Mouse (Mus musculus) MEL (cell line): Measurements from ENCODE around the gene Add1. TPM values are rescaled to one million over a fixed set of nuclear protein-coding genes. Genes with fewer than 3 reads are reported as not detected.
A peak's percentile ranks its signal among the peaks of the same experiment; 100 is the strongest.

Experiments used
- DNase-seq: peaks from one replicate; pipeline ENCODE4 v3.0.0; 2011; ENCODE audit warnings: low read depth, low spot score
- H3K27ac ChIP-seq: 2 replicates; pipeline ENCODE4 v1.5.1; 2012; ENCODE audit warnings: low read depth, mild to moderate bottlenecking, control low read depth, low read length, moderate library complexity; ENCODE audit not compliant: control insufficient read depth
- H3K27me3 ChIP-seq, 2 experiments: fragments of 150-350 bp in 1 of 2; sonication (generic) in 1 of 2; 2 replicates each; pipeline ENCODE4 v1.6.1; 2012; ENCODE audit warnings: low read length in 2 of 2, mild to moderate bottlenecking in 2 of 2, improper control_type of control experiment in 1 of 2, moderate library complexity in 1 of 2; ENCODE audit not compliant: insufficient read depth in 2 of 2, control insufficient read depth in 1 of 2
- H3K36me3 ChIP-seq, 2 experiments: 2 replicates each; pipeline ENCODE4 v1.6.1; 2012 to 2014; ENCODE audit warnings: low read length in 2 of 2, improper control_type of control experiment in 1 of 2, inconsistent platforms in 1 of 2, mild to moderate bottlenecking in 1 of 2; ENCODE audit not compliant: insufficient read depth in 2 of 2, control insufficient read depth in 1 of 2
- H3K4me1 ChIP-seq, 2 experiments: fragments of 150-350 bp in 1 of 2; sonication (generic) in 1 of 2; 2 replicates each; pipeline ENCODE4 v1.6.1; 2012; ENCODE audit warnings: low read length in 2 of 2, improper control_type of control experiment in 1 of 2, mild to moderate bottlenecking in 1 of 2; ENCODE audit not compliant: insufficient read depth in 2 of 2, control insufficient read depth in 1 of 2
- H3K4me3 ChIP-seq, 2 experiments: fragments of 150-350 bp in 1 of 2; sonication (generic) in 1 of 2; 2 replicates each; pipeline ENCODE4 v1.5.1; 2012; ENCODE audit warnings: low read depth in 2 of 2, low read length in 2 of 2, mild to moderate bottlenecking in 2 of 2, moderate library complexity in 2 of 2, control low read depth in 1 of 2, improper control_type of control experiment in 1 of 2; ENCODE audit not compliant: control insufficient read depth in 1 of 2, insufficient read depth in 1 of 2
- H3K79me2 ChIP-seq: 2 replicates; pipeline ENCODE4 v1.6.1; 2012; ENCODE audit warnings: mild to moderate bottlenecking, low read length, moderate library complexity; ENCODE audit not compliant: control insufficient read depth, poor library complexity, insufficient read depth
- H3K9ac ChIP-seq: 2 replicates; pipeline ENCODE4 v1.6.1; 2012; ENCODE audit warnings: low read depth, mild to moderate bottlenecking, control low read depth, low read length, moderate library complexity; ENCODE audit not compliant: control insufficient read depth, poor library complexity, severe bottlenecking
- H3K9me3 ChIP-seq: fragments of 150-350 bp; sonication (generic); replicated peaks from 2 replicates; pipeline ENCODE4 v1.6.1; 2012; ENCODE audit warnings: mild to moderate bottlenecking, low read length, improper control_type of control experiment, moderate library complexity; ENCODE audit not compliant: insufficient read depth
- CHD2 ChIP-seq: IDR thresholded peaks from 2 replicates; pipeline ENCODE4 v1.6.1; 2011; ENCODE audit warnings: low read length, improper control_type of control experiment
- CTCF ChIP-seq, 3 experiments: IDR thresholded peaks in 2 of 3; conservative IDR thresholded peaks in 1 of 3; 2 replicates each; pipeline ENCODE4 v1.5.1; 2011 to 2012; ENCODE audit warnings: low read length in 3 of 3, low read depth in 2 of 3, mild to moderate bottlenecking in 2 of 3, improper control_type of control experiment in 1 of 3, inconsistent platforms in 1 of 3, mixed read lengths in 1 of 3, moderate library complexity in 1 of 3; ENCODE audit not compliant: control insufficient read depth in 1 of 3, insufficient read depth in 1 of 3, poor library complexity in 1 of 3, severe bottlenecking in 1 of 3
- E2F4 ChIP-seq: IDR thresholded peaks from 2 replicates; pipeline ENCODE4 v1.6.1; 2011; ENCODE audit warnings: low read depth, low read length, improper control_type of control experiment, borderline replicate concordance
- EP300 ChIP-seq, 2 experiments: IDR thresholded peaks; 2 replicates each; pipeline ENCODE4 v1.6.1; 2011; ENCODE audit warnings: improper control_type of control experiment in 2 of 2, low read length in 2 of 2, low read depth in 1 of 2, mild to moderate bottlenecking in 1 of 2
- ETS1 ChIP-seq: IDR thresholded peaks from 2 replicates; pipeline ENCODE4 v1.6.1; 2012; ENCODE audit warnings: low read depth, mild to moderate bottlenecking, inconsistent platforms, low read length, improper control_type of control experiment, moderate library complexity
- KAT2A ChIP-seq: conservative IDR thresholded peaks from 2 replicates; pipeline ENCODE4 v1.6.1; 2012; ENCODE audit warnings: low read depth, low read length, improper control_type of control experiment, inconsistent platforms
- MAFK ChIP-seq: IDR thresholded peaks from 2 replicates; pipeline ENCODE4 v1.6.1; 2011; ENCODE audit warnings: low read depth, mild to moderate bottlenecking, low read length, improper control_type of control experiment, borderline replicate concordance
- MAZ ChIP-seq: IDR thresholded peaks from 2 replicates; pipeline ENCODE4 v1.6.1; 2012; ENCODE audit warnings: low read depth, mild to moderate bottlenecking, inconsistent platforms, low read length, improper control_type of control experiment
- MXI1 ChIP-seq: IDR thresholded peaks from 2 replicates; pipeline ENCODE4 v1.6.1; 2011; ENCODE audit warnings: mild to moderate bottlenecking, low read depth, low read length, improper control_type of control experiment
- NRF1 ChIP-seq: IDR thresholded peaks from 2 replicates; pipeline ENCODE4 v1.6.1; 2014; ENCODE audit warnings: low read depth, mild to moderate bottlenecking, inconsistent platforms, low read length, improper control_type of control experiment, moderate library complexity; ENCODE audit not compliant: poor library complexity, insufficient read depth, severe bottlenecking
- POLR2AphosphoS5 ChIP-seq: IDR thresholded peaks from 2 replicates; pipeline ENCODE4 v1.6.1; 2012; ENCODE audit warnings: low read depth, borderline replicate concordance, mild to moderate bottlenecking, inconsistent platforms, low read length, moderate library complexity, mixed read lengths
- RAD21 ChIP-seq: IDR thresholded peaks from 2 replicates; pipeline ENCODE4 v1.6.1; 2011; ENCODE audit warnings: mild to moderate bottlenecking, low read depth, low read length, improper control_type of control experiment
- RCOR1 ChIP-seq: IDR thresholded peaks from 2 replicates; pipeline ENCODE4 v1.6.1; 2012; ENCODE audit warnings: low read depth, mild to moderate bottlenecking, inconsistent platforms, low read length, improper control_type of control experiment
- SMC3 ChIP-seq: IDR thresholded peaks from 2 replicates; pipeline ENCODE4 v1.6.1; 2011; ENCODE audit warnings: low read depth, low read length, improper control_type of control experiment
- TAL1 ChIP-seq: IDR thresholded peaks from 2 replicates; pipeline ENCODE4 v1.6.1; 2012; ENCODE audit warnings: mild to moderate bottlenecking, inconsistent platforms, low read length, moderate library complexity, mixed read lengths
- TCF12 ChIP-seq: IDR thresholded peaks from 2 replicates; pipeline ENCODE4 v1.6.1; 2014; ENCODE audit warnings: low read depth, mild to moderate bottlenecking, inconsistent platforms, low read length, improper control_type of control experiment, moderate library complexity
- UBTF ChIP-seq: IDR thresholded peaks from 2 replicates; pipeline ENCODE4 v1.6.1; 2012; ENCODE audit warnings: low read depth, mild to moderate bottlenecking, inconsistent platforms, low read length, improper control_type of control experiment, moderate library complexity, borderline replicate concordance; ENCODE audit not compliant: insufficient read depth
- USF1 ChIP-seq: IDR thresholded peaks from 2 replicates; pipeline ENCODE4 v1.6.1; 2014; ENCODE audit warnings: low read depth, mild to moderate bottlenecking, inconsistent platforms, low read length, improper control_type of control experiment, moderate library complexity
- ZC3H11A ChIP-seq: IDR thresholded peaks from 2 replicates; pipeline ENCODE4 v1.6.1; 2012; ENCODE audit warnings: low read depth, mild to moderate bottlenecking, inconsistent platforms, low read length, improper control_type of control experiment
- ZKSCAN1 ChIP-seq: IDR thresholded peaks from 2 replicates; pipeline ENCODE4 v1.6.1; 2012; ENCODE audit warnings: low read depth, mild to moderate bottlenecking, inconsistent platforms, low read length, improper control_type of control experiment, moderate library complexity
- polyA plus RNA-seq, 2 experiments: library from polyadenylated mRNA; stranded (reverse) in 1 of 2; unstranded in 1 of 2; fragments of >175 nt in 1 of 2; fragments of >200 nt in 1 of 2; gene quantifications; 2 replicates each; pipeline versions ENCODE4 v1.2.1 to v1.2.4; 2012; ENCODE audit warnings: low replicate concordance in 2 of 2, low read depth in 1 of 2; ENCODE audit not compliant: insufficient read length in 2 of 2, insufficient read depth in 1 of 2, missing spikeins in 1 of 2
- total RNA-seq: library from RNA; depleted of rRNA; stranded (reverse); fragments of 300-350 nt; gene quantifications from 2 replicates; pipeline ENCODE4 v1.2.3, GENCODE M21; 2012

Gene Add1
- total and polyA plus RNA-seq, 3 experiments: 79.3 to 127 TPM; not detected in 1

GRCm38 (mm10) chr5:34538079-34538478, 35.4 kb upstream of the Add1 start:
- Histone ChIP-seq H3K79me2 (no peaks in the 10 kb centered on the region), H3K36me3 (0 out of 4 replicates have a peak, but pooled peaks cover 0 to 2% of the 10 kb centered on the region in 2 experiments), H3K27ac (no peak overlapping the region), H3K4me1 (peaks cover 0 to 3% of the 10 kb centered on the region in 2 experiments; a peak in 2 of 4 replicates), H3K27me3 (no peaks in the 10 kb centered on the region), H3K9me3 (no peaks in the 10 kb centered on the region), H3K4me3 (no peak overlapping the region), H3K9ac (no peak overlapping the region)
- no peak for TF ChIP-seq MXI1
- no peak for TF ChIP-seq TAL1
- TF ChIP-seq EP300 (IDR thresholded peaks at IDR 0.05; ENCODE audit: low read depth in 1 of 2, low read length in 2 of 2): no peak
- TF ChIP-seq USF1: no peak
- no peak for TF ChIP-seq MAFK
- TF ChIP-seq TCF12: no peak
- no peak for TF ChIP-seq ETS1
- no peak for TF ChIP-seq NRF1
- no peak for TF ChIP-seq CHD2
- no peak for TF ChIP-seq RCOR1
- TF ChIP-seq E2F4: no peak
- no peak for TF ChIP-seq POLR2AphosphoS5
- no peak for TF ChIP-seq UBTF
- no peak for TF ChIP-seq ZKSCAN1
- no peak for TF ChIP-seq MAZ
- no peak for DNase-seq

- H3K27me3 ChIP-seq: no peaks in the 10 kb centered on the region
- no peak overlapping the region for H3K27ac ChIP-seq
- TF ChIP-seq RCOR1: no peak
- TF ChIP-seq CTCF (IDR thresholded peaks at IDR 0.05 in 2 of 3, conservative IDR thresholded peaks at IDR 0.05 in 1 of 3; ENCODE audit: control insufficient read depth in 1 of 3, insufficient read depth in 1 of 3, low read depth in 2 of 3, low read length in 3 of 3, poor library complexity in 1 of 3, severe bottlenecking in 1 of 3): peak; percentile 34 to 74 (median 65)
- peak; percentile 50 for TF ChIP-seq ZC3H11A
- TF ChIP-seq SMC3: peak; percentile 61
- no peak for TF ChIP-seq KAT2A
- peak; percentile 34 for TF ChIP-seq RAD21
- TF ChIP-seq, all 39 proteins: peak for 4
- Histone ChIP-seq H3K9ac (no peak overlapping the region), H3K36me3 (peaks cover 0 to 4% of the 10 kb centered on the region in 2 experiments; a peak in 1 of 4 replicates), H3K9me3 (no peaks in the 10 kb centered on the region), H3K4me3 (no peak overlapping the region), H3K79me2 (no peaks in the 10 kb centered on the region), H3K4me1 (peaks cover 3 to 8% of the 10 kb centered on the region in 2 experiments; a peak in 3 of 4 replicates)
- peak; percentile 64 for DNase-seq
Observed at GRCm38 (mm10) chr5:34538527-34538926, 34.9 kb upstream of the Add1 start.
